Mouse (Mus musculus) heart, postnatal 0 days (tissue): ENCODE data around the gene Ripor2. TPM values are rescaled to one million over a fixed set of nuclear protein-coding genes. Genes with fewer than 3 reads are reported as not detected.

Experiments
- ATAC-seq: fragments of 200-750 bp; cut with Nextera tagmentation; 2 replicates; pipeline ENCODE4 v1.8.0; 2017; ENCODE audit warnings: low read depth, moderate number of reproducible peaks, moderate library complexity; ENCODE audit not compliant: insufficient read depth
- DNase-seq: peaks from one replicate; pipeline ENCODE4 v3.0.0-alpha.2; 2016; ENCODE audit warnings: low spot score
- H3K27ac ChIP-seq: fragments of 300-500 bp; sonication (generic); 2 replicates; pipeline ENCODE4 v1.5.1; 2014; ENCODE audit warnings: low read depth, mild to moderate bottlenecking
- H3K27me3 ChIP-seq: fragments of 300-500 bp; sonication (generic); 2 replicates; pipeline ENCODE4 v1.6.1; 2014; ENCODE audit warnings: low read length, mixed read lengths; ENCODE audit not compliant: control insufficient read depth, insufficient read depth
- H3K36me3 ChIP-seq: fragments of 300-500 bp; sonication (generic); replicated peaks from 2 replicates; pipeline ENCODE4 v1.6.1; 2014; ENCODE audit warnings: low read length, mixed read lengths; ENCODE audit not compliant: control insufficient read depth, insufficient read depth
- H3K4me1 ChIP-seq: fragments of 300-500 bp; sonication (generic); 2 replicates; pipeline ENCODE4 v1.6.1; 2014; ENCODE audit warnings: antibody characterized with exemption; ENCODE audit not compliant: control insufficient read depth, insufficient read depth
- H3K4me2 ChIP-seq: fragments of 300-500 bp; sonication (generic); 2 replicates; pipeline ENCODE4 v1.6.1; 2014; ENCODE audit warnings: low read depth, mild to moderate bottlenecking, low read length, moderate library complexity
- H3K4me3 ChIP-seq: fragments of 300-500 bp; sonication (generic); 2 replicates; pipeline ENCODE4 v1.5.1; 2014; ENCODE audit warnings: low read depth, low read length
- H3K9ac ChIP-seq: fragments of 300-500 bp; sonication (generic); replicated peaks from 2 replicates; pipeline ENCODE4 v1.6.1; 2014; ENCODE audit warnings: low read depth, low read length, mixed read lengths
- H3K9me3 ChIP-seq: fragments of 300-500 bp; sonication (generic); replicated peaks from 2 replicates; pipeline ENCODE4 v1.6.1; 2016; ENCODE audit warnings: low read length; ENCODE audit not compliant: control insufficient read depth
- CTCF ChIP-seq: IDR thresholded peaks from 2 replicates; pipeline ENCODE4 v1.5.1; 2016; ENCODE audit warnings: antibody characterized with exemption, control low read depth, low read depth
- EP300 ChIP-seq: IDR thresholded peaks from 2 replicates; pipeline ENCODE4 v1.6.1; 2016; ENCODE audit warnings: antibody characterized with exemption, low read depth
- WGBS: fragments of 180-500 bp; shearing (Covaris S2); extraction: QIAGEN DNeasy Blood & Tissue Kit; methylation state at CpG from one replicate; pipeline ENCODE4 v1.1.7; 2014; 5-methylcytosine and 5-hydroxymethylcytosine counted together
- polyA plus RNA-seq: library from polyadenylated mRNA; unstranded; fragments of >200 nt; fragmentation: Nextera tagmentation; extraction: Ambion mirVana; gene quantifications from 2 replicates; pipeline ENCODE4 v1.2.1, GENCODE M21; 2015
- total RNA-seq: library from RNA; depleted of rRNA; stranded (reverse); fragments of >200 nt; gene quantifications from 2 replicates; pipeline ENCODE4 v1.2.3, GENCODE M21; 2014; ENCODE audit warnings: low replicate concordance

Gene Ripor2
- total and polyA plus RNA-seq, 2 experiments from 2014 or later: 17.5 to 31.7 TPM

- Histone ChIP-seq H3K4me1 (peaks cover 38% of the 10 kb centered on the region), H3K27me3 (no peaks in the 10 kb centered on the region), H3K4me2 (no peak overlapping the region), H3K9me3 (no peaks in the 10 kb centered on the region), H3K9ac (no peak overlapping the region), H3K27ac (peak overlapping the region; percentile 36), H3K4me3 (no peak overlapping the region), H3K36me3 (no peaks in the 10 kb centered on the region)
- WGBS: 32% methylated on average over 12 of the region's 12 CpGs
- DNase-seq (peak; percentile 45), ATAC-seq (no peak; the same call in 1 of the 2 replicates)
- TF ChIP-seq CTCF (no peak), EP300 (no peak)
These were observed 73.1 kb downstream of the Ripor2 start for GRCm38 (mm10) chr13:24654919-24655635.

GRCm38 (mm10) chr13:24656719-24657497 is 74.9 kb downstream of the Ripor2 start:
- no peaks in the 10 kb centered on the region for H3K9me3 ChIP-seq
- no peak overlapping the region for H3K27ac ChIP-seq
- H3K4me3 ChIP-seq: no peak overlapping the region
- DNase-seq (peak; percentile 13), ATAC-seq (no peak)
- H3K36me3 ChIP-seq: no peaks in the 10 kb centered on the region
- H3K9ac ChIP-seq: no peak overlapping the region
- peak overlapping the region; percentile 28; the same call in 1 of the 2 replicates for H3K4me2 ChIP-seq
- no peak for TF ChIP-seq EP300
- no peak for TF ChIP-seq CTCF
- WGBS: 44% methylated on average over 15 of the region's 15 CpGs
- H3K4me1 ChIP-seq: peaks cover 29% of the 10 kb centered on the region
- no peaks in the 10 kb centered on the region for H3K27me3 ChIP-seq

GRCm38 (mm10) chr13:24666763-24667162 is 84.8 kb downstream of the Ripor2 start:
- no peak for DNase-seq
- H3K27ac ChIP-seq: no peak overlapping the region
- whole genome bisulfite sequencing: 69% methylated on average over 4 of the region's 4 CpGs

GRCm38 (mm10) chr13:24668556-24668955 is 86.6 kb downstream of the Ripor2 start:
- DNase-seq (no peak), ATAC-seq (no peak)
- no peak overlapping the region for H3K4me2 ChIP-seq
- H3K4me1 ChIP-seq: no peaks in the 10 kb centered on the region
- TF ChIP-seq CTCF (no peak), EP300 (no peak)
- no peaks in the 10 kb centered on the region for H3K9me3 ChIP-seq
- peaks cover 17% of the 10 kb centered on the region for H3K36me3 ChIP-seq
- H3K9ac ChIP-seq: no peak overlapping the region
- no peak overlapping the region for H3K27ac ChIP-seq
- no peaks in the 10 kb centered on the region for H3K27me3 ChIP-seq
- no peak overlapping the region for H3K4me3 ChIP-seq
- 42% methylated on average over 2 of the region's 2 CpGs for WGBS

More at GRCm38 (mm10) chr13:24666763-24667162, 84.8 kb downstream of the Ripor2 start:
- no peak overlapping the region for H3K4me2 ChIP-seq
- H3K4me3 ChIP-seq: no peak overlapping the region
- H3K9me3 ChIP-seq: no peaks in the 10 kb centered on the region
- H3K4me1 ChIP-seq: 0 out of 2 replicates have a peak, but pooled peaks cover 5% of the 10 kb centered on the region
- H3K36me3 ChIP-seq: peaks cover 10% of the 10 kb centered on the region; the same call in 1 of the 2 replicates
- ATAC-seq: no peak
- no peak overlapping the region for H3K9ac ChIP-seq
- no peaks in the 10 kb centered on the region for H3K27me3 ChIP-seq
- TF ChIP-seq EP300 (no peak), CTCF (no peak)

- no peak overlapping the region for H3K27ac ChIP-seq
These were observed 88.7 kb downstream of the Ripor2 start for GRCm38 (mm10) chr13:24670676-24671075.

More at GRCm38 (mm10) chr13:24670676-24671075, 88.7 kb downstream of the Ripor2 start:
- WGBS: 92% methylated on average over 2 of the region's 2 CpGs
- Histone ChIP-seq H3K9me3 (no peaks in the 10 kb centered on the region), H3K4me2 (no peak overlapping the region), H3K36me3 (peaks cover 34% of the 10 kb centered on the region), H3K4me3 (no peak overlapping the region), H3K27me3 (no peaks in the 10 kb centered on the region), H3K4me1 (no peaks in the 10 kb centered on the region), H3K9ac (no peak overlapping the region)
- TF ChIP-seq CTCF (no peak), EP300 (no peak)
- ATAC-seq (no peak), DNase-seq (no peak)
